Comparison of ENCODE assay signal across 22 mouse cellular contexts in the genomic region with DNA sequence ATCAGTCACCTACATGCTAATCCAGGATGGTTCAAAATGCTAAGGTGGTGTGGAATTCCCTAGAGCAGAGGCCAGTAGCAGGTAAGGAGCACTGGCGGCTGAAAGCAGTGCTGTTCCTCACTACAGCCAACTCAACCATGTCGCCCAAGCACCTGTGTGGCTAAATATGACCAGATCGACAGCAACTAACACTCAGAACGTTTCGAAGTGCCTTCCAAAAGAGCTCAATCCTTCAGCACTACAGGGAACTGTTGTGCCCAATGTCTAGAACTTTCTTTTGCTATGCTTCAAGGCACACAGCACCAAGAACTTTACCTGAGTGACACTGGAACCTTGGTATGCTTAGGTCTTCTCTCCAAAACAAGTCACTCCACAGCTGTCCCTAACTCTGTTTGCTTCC.
DNase-seq lines count a peak whose midpoint lies in the region; ATAC-seq lines count a peak whose summit lies in the region.
"Had no signal": no experiment of that assay in that cellular context is flagged by ENCODE, and none has a peak within 500 bp of the region (broad histone marks: within the 10 kb centered on the region; RNA-seq: fewer than 3 reads in every experiment).

No protein-coding gene starts in this region.

- 87% methylated on average over 5 of the region's 5 CpGs for WGBS in kidney, embryonic 15.5 days

- H3K4me1 ChIP-seq in kidney, embryonic 15.5 days: 0 out of 2 replicates have a peak, but pooled peaks cover 5% of the 10 kb centered on the region

- no peak overlapping the region for H3K27ac ChIP-seq in kidney, embryonic 15.5 days

- no peak overlapping the region for H3K9ac ChIP-seq in kidney, embryonic 15.5 days

- peaks cover 92% of the 10 kb centered on the region for H3K36me3 ChIP-seq in kidney, embryonic 15.5 days

- H3K9me3 ChIP-seq in kidney, embryonic 15.5 days (replicated peaks): no peaks in the 10 kb centered on the region
- H3K9me3 ChIP-seq: G1E had no signal

- peak; percentile 60 for DNase-seq in heart, adult 11 months
- DNase-seq in heart, postnatal 36 days: no peak
- DNase-seq in kidney, adult 11 months: peak; percentile 21
- peak; percentile 76 for DNase-seq in A20 (ENCODE audit: low read depth, low spot score)
- DNase-seq in frontal cortex, postnatal 36 days (ENCODE audit: low spot score in 2 of 2): no peak
- DNase-seq: adrenal gland, adult 2 months; adrenal gland, adult 8-10 months; adrenal gland, postnatal 10 days; adrenal gland, postnatal 14 days; adrenal gland, postnatal 25 days; adrenal gland, postnatal 36 days; B cell, adult 2 months; cerebellum, adult 11 months; cerebellum, adult 11-12 months; cerebellum, adult 18-20 months; cerebellum, adult 2 months had no signal

- no peak for ATAC-seq in kidney, embryonic 15.5 days (replicated peaks; ENCODE audit: low FRiP score)
- ATAC-seq: activated CD4-positive, CD25-positive, alpha-beta regulatory T cell, adult 4 months; CD4-positive, CD25-positive, alpha-beta regulatory T cell, adult 4 months; Patski had no signal

- H3K4me3 ChIP-seq in kidney, embryonic 15.5 days (replicated peaks): no peak overlapping the region

- H3K27me3 ChIP-seq in kidney, embryonic 15.5 days: no peaks in the 10 kb centered on the region
- H3K27me3 ChIP-seq: CH12.LX, Patski had no signal

- H3K4me2 ChIP-seq in kidney, embryonic 15.5 days: no peak overlapping the region

- intact Hi-C loops in heart, postnatal 36 days (cut with DNase I): no loop called here

Comparison
In these comparisons a context has a peak if more than half of its experiments do, and no peak if none do; other contexts are left out.
1. DNase-seq: peak in heart, adult 11 months (single experiment), kidney, adult 11 months (single experiment) and A20 (single experiment); none in heart, postnatal 36 days (0 of 2) and frontal cortex, postnatal 36 days (0 of 2).